Mouse (Mus musculus): ENCODE results near the gene Slc25a36.

Slc25a36 gene

DNA sequence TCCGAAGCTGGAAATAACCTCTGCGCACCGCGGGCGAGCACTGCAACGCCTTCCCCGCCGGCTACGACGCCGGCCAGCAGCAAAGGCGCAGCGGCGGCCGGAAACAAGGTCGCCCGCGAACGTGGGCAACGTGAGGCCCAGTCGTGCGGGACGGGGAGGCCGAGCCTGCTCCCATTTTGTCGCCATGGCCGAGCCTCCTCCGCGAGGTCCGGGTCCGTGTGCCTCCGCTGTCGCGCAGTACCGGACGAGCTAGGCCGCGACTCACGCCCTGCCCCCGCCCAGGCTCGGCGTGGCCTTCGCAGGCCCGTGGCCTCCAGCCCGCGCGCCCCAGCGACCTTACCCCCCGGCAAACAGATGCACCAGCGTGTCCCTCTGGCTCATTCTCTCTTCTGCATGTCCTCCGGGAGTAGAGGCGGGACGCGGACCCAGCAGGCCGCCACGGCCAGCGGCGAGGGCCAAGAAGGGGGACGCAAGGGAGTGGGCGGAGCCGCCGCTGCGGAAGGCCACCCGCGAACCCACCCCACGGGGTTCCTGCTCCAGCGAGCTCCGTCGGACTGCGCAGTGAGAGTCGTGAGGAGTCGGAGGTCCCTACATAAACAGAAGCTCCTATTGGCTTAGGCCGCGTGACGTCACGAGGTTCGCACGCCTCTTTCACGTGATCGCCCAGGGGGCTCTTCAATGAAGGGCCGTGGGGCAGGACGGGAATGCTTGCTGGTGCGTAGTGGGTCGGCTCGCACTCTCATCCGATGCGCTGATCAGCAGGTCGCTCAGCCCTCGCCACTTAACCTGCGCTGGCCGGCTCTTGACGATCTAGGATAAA, at the start of gene Slc25a36:
Gene Slc25a36, minus strand, starts transcription at position 587 of the 820 bp plus-strand sequence.
- peak; percentile 95 to 97 for DNase-seq (ENCODE audit: low spot score in 2 of 2)

DNA sequence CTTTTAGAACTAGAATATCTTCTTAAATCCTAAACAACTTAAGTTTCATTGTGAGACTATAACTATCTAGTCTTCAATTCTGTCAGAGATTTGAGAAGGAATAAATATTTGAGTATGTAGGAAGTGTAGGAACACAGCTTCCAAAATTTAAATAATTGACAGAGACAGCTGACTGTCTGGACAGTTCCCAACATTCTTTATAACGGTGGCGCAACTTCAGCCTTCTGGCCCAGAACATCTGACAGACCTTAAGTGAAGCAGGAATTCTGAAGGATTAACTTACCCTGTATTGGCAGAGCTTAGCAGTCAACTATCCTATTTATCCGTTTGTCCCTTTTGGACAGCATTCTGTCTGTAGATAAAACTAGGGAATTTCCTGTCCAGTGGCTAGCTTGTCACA, 47.5 kb upstream of the Slc25a36 start:
- no peak for DNase-seq (ENCODE audit: low spot score in 2 of 2)

DNA sequence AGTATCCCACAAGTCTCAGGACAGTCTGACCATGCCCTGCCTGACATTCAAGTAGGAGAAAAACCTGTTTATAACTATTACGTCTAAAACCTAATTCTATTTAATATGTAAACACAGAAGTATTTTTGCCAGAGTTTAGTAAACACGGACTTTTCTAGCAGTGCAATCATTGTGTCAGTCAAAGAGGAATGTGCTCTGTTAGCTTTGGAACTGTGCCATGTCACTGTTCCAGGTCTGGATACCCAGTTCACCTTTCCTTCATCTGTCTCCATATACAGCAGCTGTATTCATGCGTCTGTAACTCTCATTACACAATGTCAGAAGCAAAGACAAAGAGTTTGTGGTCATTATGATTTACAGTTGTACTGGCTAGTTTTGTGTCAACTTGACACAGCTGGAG, 45.0 kb upstream of the Slc25a36 start:
- no peak for DNase-seq (ENCODE audit: low spot score in 2 of 2)

DNA sequence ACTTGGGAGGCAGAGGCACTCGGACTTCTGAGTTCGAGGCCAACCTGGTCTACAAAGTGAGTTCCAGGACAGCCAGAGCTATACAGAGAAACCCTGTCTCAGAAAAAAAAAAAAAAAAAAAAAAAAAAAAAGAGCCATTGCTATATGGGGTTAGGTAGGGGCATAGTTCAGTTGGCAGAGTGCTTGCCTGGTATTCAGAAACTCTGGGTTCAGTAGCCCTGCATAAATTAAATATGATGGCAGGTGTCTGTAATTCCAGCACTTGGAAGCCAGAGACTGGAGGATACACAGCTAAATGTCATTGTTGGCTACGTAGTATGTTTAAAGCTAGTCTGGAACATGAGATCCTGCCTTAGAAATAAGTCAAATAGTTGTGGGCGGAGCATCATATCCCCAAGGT, 44.0 kb upstream of the Slc25a36 start:
- no peak for DNase-seq (ENCODE audit: low spot score in 2 of 2)

DNA sequence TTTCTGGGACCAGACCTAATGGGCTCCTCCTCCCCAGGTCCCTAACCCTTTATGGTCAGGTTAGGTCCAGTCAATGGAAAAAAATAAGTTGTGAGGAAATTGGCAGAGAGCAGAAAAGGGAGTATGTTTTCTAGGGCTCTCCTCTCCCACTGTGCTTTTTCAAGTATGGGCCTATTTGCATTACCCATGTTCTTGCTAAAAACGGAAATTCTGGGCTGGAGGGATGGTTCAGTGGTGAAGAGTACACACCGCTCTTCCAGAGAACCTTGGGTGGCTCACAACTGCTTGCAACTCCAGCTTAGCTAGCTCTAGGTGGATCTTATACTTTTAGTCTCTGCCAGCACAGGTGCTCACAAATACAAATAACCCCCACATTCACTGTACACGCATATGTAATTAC, 42.0 kb upstream of the Slc25a36 start:
- no peak for DNase-seq (ENCODE audit: low spot score in 2 of 2)

DNA sequence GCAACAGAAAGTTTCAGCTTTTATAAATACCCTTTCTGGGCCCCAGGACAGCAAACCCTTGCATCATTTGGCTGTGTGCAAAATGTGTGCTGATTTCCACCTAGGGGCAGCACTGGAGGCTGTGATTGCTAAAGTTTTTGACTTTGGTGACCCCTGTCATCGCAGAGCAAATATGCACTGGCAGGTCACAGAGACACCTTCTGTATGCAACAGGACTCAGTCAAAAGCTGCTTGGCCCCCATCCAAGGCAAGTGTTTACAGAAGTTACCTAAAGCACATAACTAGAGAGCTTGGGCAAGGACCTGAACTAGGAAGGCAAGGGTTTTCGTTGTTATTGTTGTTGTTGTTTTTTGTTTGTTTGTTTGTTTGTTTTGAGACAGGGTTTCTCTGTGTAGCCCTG, 36.3 kb upstream of the Slc25a36 start:
- no peak for DNase-seq (ENCODE audit: low spot score in 2 of 2)

DNA sequence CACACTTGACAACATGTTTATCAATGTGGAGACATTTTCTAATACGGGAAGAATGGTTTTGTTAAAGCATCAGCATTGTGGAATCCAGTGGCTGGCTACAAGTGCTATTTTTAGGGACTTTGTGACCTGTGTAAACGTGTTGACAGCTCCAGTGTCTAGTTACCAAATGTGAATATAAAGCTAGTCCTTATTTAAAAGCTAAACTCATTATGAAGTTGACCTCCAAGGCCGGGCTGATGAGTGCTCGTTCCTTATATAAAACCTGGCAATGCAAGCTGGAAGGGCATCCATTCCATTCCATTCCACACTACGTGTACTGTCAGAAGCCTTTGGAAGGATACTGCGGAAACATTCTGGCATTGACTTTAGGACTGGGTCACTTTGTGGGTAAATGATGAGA, 34.4 kb upstream of the Slc25a36 start:
- DNase-seq (ENCODE audit: low spot score in 2 of 2), result no peak

DNA sequence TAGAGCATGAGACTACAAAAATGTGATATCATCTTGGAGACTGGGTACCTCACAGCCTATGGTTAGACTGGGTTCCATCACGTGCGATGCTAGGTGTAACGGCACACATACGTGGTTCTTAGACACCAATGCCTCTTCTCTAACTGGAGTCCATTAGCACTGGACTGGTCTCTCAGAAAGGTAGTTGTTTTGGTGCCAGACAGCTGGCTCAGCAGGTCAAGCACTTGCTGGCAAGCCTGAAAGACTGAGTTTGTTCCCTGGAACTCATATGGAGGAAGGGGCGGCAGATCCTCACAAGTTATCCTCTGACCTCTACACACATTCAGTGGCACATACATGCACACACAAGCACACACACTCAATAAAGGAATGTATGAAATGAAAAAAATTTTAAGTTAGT, 32.5 kb upstream of the Slc25a36 start:
- no peak for DNase-seq (ENCODE audit: low spot score in 2 of 2)

DNA sequence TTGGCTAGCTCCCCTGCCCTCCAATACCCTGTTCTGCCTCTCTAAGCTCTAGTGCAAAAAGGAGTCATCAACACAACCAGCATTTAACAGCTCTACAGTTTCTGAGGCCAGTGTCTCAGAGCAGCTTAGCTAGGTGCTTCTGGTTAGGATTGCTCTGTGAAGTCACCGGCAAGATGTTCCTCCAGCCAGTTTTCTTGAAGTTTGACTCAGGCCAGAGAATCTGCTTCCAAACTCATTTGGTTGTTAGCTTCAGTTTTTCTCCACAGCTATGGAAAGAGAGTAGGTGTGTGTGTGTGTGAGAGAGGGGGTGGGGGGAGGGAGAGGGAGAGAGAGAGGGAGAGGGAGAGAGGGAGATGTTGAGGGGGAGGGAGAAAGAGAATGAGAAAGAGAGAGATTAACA, 31.6 kb upstream of the Slc25a36 start:
- no peak for DNase-seq (ENCODE audit: low spot score in 2 of 2)

DNA sequence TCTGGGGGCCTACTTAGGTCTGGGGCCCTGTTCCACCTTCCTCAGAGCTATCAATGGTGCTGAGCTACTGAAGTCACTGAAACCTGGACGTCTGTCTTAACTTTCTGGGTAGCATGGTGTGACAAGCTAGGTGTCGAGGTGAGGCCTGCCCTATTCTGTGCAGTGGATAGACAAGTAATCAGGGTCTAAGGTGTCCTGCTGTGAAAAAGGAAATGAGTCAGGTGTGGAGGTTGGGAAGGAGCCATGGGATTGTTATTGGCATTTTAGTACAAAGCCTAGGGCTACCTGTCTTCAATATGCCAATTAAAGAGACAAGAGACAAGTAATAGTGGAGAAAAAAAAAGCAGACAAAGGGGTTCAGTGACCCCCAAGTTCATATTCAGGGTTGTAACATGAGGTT, 30.8 kb upstream of the Slc25a36 start:
- no peak for DNase-seq (ENCODE audit: low spot score in 2 of 2)

DNA sequence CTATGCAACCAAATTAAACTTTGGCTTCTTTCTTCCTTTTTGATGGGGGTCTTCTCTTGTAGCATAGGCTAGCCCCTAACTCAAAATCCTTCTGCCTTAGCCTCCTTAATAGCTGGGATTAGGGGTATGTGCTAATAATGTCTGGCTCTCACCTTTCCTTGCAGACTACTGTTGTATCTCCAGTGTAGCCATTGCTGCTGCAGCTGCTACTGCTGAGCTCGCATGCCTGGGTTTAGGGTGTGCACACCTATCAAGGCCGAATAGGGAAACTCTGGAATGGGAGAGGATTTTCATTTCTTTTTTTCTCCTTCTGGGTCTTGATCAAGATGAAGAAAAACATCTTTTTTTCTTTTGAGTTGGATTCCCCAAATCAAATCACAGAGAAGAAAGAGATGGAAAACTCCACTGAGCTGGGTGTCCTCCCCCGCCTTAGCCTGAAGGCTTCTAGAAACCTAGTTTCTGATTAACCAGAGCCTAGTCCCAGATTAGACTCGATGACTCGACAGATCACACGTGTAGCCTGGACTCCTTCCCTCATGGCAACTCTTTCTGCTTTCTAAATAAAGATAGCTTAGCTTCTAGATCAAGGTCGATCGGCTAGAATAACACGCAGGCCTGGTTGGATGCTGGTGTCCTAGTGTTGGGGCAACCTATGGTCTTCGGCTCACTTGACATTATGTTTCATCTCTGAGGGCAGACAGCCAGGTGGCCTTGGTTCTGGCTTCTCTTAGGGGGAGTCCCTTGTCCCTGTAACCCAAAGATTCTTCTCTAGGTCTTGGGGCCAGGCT, 29.4 kb upstream of the Slc25a36 start:
- DNase-seq (ENCODE audit: low spot score in 2 of 2), result no peak

DNA sequence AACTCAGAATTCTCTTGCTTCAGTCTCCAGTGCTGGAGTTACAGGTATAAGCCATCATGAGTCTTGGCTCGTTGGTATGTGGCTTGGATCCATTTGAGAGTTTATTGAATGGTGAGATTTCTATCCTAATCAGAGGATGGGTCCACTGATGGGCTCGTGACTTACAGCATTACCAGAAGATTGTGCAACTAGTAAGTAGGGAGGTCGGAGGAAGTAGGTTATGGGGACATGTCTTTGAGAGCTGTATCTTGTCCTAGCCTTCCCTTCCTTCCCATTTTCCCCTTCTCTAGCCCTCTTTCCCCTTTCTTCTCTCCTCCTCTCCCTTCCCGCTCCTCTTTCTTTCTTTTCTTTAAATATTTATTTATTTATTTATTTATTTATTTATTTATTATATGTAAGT, 26.7 kb upstream of the Slc25a36 start:
- DNase-seq (ENCODE audit: low spot score in 2 of 2), result no peak

DNA sequence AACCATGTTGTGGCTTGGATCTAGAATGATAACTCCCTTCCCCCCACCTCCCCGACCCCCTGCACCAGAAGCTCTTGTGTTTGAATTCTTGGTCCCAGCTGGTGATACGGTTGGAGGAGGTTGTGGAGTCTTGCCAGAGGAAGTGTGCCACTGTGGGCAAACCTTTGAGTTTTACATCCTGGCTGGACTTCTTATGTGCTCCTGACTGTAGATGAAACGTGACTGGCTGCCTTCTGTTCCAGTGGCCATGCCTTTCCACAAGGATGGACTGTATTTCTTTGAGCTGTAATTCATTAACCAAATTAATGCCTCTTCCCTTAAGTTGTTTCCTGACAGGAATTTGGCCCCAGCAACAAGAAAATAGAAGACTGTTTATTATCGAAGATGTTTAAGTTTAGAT, 26.2 kb upstream of the Slc25a36 start:
- no peak for DNase-seq (ENCODE audit: low spot score in 2 of 2)

DNA sequence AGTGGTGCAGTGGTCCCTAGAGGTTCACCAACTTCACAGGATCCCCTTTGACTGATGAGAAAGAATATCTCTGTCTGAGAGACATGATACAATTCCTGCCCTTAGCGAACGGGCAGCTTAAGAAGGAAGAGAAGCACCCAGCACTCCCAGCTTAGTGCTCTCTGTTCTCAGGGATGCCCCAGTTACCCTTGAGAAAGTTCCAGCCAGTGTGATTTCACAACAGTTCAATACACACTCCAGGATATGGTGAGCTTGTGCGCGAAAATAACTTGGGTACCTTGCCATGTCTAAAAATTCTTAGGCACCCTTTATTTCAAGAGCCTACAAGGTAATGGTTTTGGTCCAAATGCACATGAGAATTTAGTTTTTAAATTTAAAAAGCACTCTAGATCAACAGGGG, 24.9 kb upstream of the Slc25a36 start:
- DNase-seq (ENCODE audit: low spot score in 2 of 2), result no peak

DNA sequence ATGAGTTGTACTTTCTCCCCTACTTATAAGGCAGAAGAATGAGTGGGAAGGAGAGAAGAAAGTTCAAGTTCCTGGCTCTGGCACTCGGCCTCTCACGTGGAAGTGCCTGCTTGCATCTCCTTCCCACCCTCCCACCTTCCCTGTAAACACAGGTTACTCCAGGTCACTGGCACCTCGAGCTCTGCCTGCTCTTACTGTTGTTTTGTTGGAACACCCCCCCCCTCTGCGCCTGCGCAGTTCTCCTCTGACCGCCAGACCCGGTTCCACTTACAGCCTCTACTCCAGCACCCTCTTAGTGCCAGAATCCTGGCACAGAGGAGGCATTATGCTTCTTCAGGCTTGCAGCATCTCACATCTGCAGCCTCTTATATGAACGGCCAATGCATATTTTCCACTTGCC, 22.2 kb upstream of the Slc25a36 start:
- DNase-seq (ENCODE audit: low spot score in 2 of 2), result no peak

DNA sequence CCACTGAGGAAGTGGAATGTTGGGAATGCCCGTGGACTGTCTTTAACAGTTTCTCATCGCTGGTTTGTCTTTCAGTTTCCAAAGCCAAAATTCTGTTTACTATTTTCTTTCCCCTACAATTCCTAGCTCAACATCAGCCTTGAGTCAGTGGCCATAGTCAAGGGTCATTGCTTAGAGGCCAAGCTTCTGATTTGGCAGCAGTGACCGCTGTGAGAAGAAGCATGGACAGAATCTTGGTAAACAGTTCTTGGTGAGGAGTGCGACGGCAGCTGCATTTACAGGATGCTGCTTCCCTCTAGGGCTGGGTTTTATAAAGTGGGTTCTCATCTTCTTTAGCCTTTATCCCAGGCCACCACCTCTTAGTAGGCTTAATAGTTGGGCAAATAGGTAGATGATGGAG, 19.0 kb upstream of the Slc25a36 start:
- no peak for DNase-seq (ENCODE audit: low spot score in 2 of 2)

DNA sequence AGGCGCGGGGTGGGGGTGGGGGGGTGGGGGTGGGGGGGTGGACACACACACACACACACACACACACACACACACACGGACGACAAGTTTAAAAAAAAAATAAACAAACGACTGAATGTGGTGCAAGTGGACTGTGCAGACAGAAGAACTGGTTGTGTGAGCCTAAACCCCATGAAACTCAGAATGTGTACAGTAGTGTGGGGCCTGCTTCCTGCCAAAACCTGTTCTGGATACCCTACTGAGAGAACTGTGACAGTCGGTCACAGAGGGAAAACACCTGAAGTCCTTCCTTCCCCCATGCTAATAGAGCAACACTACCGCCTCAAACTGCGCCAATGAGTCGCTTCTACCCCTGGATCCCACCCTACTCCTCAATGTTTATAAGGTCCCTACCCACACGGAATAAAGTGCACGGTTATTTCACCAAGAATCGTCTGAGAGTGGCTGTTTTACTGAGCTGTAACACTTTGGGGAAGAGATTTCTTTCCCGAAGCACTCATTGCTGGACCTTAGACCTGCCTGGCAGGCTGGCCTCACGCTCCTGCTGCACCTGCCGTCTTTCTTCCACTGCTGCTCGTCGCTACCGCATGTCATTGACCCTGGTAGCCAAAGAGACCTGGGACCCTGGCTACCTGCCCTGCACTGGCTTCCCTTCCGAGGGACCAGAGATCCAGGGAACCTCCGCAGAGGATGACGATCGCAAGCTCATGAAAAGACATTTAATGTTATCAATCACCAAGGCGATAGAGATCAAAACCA, 13.2 kb upstream of the Slc25a36 start:
- DNase-seq (ENCODE audit: low spot score in 2 of 2), result no peak

DNA sequence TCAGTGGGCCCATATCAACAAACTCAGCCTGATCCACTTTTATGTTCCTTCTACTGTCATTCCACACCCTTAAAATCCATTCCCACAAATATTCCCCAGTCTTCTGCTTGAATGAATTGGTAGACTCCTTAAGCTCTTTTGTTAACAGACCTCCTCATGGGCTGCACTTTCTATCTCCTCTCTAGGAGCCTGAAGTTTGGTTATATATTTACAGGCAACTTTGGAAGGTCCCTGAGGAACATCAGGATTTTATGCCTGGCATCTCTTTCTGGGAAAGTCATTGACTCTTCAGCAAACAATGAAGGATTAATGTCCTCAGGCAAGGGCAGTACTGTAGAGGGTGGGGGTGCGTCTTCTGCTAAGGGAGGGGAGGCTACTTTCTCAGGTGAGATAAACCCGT, 10.5 kb upstream of the Slc25a36 start:
- no peak for DNase-seq (ENCODE audit: low spot score in 2 of 2)

DNA sequence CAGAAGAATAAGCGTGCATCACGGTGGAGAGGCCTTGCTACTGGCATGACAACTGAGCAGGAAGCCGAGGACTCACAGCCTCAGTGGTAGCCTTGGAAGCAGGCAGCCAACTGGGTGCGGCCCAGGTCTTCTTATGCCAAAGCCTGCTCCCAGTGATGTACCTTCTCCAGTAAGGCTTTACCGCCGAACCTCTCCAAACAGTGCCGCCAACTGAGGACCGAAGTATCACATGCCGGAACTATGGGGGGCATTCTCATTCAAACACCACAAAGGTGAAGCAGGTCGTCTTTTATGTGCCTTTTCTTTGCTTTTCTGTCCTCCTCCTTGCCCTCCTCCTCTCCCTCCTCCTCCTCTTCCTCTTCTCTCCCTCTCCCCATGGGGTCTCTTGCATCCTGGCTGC, 3.3 kb upstream of the Slc25a36 start:
- DNase-seq (ENCODE audit: low spot score in 2 of 2), result no peak

DNA sequence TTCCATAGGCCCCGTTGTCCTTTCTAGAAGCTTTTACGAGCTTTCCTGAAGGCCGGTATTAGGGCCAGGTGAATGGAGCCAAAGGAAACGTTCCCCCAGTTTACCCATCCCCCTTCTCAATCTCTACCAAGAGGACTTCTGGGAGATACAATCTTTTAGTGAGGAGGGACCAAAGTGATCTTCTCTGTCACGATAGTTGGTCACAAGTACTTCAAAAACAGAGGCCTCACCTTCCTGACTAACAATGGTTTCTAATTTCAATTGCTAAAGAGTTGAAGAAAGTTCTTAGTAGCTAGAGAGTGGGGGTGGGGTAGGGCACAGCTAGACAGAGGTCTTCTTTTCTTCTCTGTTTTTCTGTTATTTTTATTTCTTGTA, 2.6 kb upstream of the Slc25a36 start:
- DNase-seq (ENCODE audit: low spot score in 2 of 2), result no peak

DNA sequence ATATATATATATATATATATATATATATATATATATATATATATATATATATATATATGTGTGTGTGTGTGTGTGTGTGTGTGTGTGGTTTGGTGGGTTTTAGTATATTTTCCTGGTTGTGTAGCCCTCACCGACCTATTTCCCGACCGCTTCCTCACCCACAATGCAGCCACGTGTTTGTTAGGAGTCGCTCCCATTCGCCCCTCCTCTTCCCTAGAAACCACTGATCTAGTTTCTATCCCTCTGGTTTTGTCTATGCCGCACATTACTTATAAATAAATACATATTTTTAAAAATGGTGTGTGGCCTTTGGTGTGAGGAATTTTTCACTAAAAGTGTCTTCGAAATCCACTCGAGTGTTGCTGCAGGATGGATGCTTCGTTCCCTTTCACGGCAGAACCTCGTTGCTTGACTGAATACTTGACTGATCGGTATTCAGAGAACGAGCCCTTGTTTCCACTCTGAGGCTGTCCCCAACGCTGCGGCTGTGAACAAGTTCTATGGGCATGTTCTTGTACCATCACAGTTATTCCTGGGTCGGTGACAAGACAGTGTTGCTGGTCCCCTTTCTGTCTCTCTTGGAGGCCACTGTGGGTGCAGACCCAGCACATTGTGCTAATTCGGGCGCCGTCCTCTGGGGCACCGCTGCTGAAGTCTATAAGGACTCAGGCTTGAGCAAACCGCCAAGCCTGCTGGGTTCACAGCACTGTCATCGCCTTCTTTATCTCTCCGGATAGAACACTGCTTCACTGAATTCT, 2.0 kb upstream of the Slc25a36 start:
- no peak for DNase-seq (ENCODE audit: low spot score in 2 of 2)

DNA sequence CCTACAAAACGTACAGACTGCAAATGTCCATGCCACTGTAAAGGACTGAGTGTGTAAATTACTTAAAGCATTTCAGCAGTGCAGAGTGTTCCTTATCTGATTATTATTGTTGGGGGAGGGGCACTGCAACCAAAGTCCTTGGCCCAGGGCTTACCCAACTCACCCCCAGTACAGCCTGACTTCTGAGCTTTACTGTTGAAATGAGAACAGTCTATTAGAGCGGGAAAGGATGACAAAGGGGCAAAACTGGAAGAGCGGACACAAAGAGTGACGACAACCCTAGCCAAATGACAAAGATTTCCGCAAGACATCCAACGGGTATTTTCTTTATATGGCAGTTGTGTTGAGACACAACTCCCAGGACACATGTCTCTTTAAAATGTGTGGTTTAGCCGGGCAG, 1.3 kb upstream of the Slc25a36 start:
- no peak for DNase-seq (ENCODE audit: low spot score in 2 of 2)

Measured in frontal cortex, postnatal 25 days (tissue).